Mouse (Mus musculus) G1E (cell line): ENCODE measurements around the gene Svbp.

Source experiments
- CTCF ChIP-seq: IDR thresholded peaks from 2 replicates; pipeline ENCODE4 v1.5.1; 2012; ENCODE audit warnings: low read depth, low read length, inconsistent platforms, mixed read lengths
- POLR2AphosphoS5 ChIP-seq: IDR thresholded peaks from 2 replicates; pipeline ENCODE4 v1.6.1; 2012; ENCODE audit warnings: low read depth, low read length, inconsistent platforms; ENCODE audit not compliant: insufficient replicate concordance

GRCm38 (mm10) chr4:119146816-119147215 lies 48.3 kb upstream of the Svbp start:
- TF ChIP-seq CTCF (no peak), POLR2AphosphoS5 (no peak)
